Mouse (Mus musculus) embryonic fibroblast, embryonic 13.5 days (primary cell): Measurements from ENCODE around the gene Pth1r.

Experiments
- CTCF ChIP-seq: IDR thresholded peaks from 2 replicates; pipeline ENCODE4 v1.5.1; 2011; ENCODE audit warnings: mild to moderate bottlenecking, control low read depth, low read length, moderate library complexity, borderline replicate concordance; ENCODE audit not compliant: insufficient read depth
- POLR2A ChIP-seq: IDR thresholded peaks from 2 replicates; pipeline ENCODE4 v1.6.1; 2011; ENCODE audit warnings: low read depth, mild to moderate bottlenecking, control low read depth, low read length, moderate library complexity

DNA sequence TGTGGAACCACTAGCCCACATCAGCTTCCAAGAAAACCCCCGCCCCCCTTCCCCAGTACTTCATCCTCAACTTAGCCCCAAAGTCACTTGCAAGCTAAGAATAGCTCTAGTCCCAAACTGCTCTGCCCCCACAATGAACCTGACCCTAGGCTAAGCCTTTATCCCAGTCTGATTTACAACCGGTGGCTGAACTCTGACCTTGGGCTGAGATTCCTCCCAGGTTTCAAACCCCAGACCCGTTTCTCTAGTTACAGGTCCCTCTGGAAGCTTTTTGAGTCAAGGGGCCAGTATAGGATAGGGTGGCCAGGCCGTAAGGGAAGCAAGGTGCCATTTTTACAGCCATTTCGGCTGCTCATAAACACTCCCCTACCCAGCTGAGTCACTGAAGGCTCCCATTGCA, 707 bp downstream of the Pth1r start:
- TF ChIP-seq POLR2A, result no peak
- TF ChIP-seq CTCF, result no peak
